Mouse (Mus musculus): Measurements from ENCODE around the gene Prdm15.

DNA sequence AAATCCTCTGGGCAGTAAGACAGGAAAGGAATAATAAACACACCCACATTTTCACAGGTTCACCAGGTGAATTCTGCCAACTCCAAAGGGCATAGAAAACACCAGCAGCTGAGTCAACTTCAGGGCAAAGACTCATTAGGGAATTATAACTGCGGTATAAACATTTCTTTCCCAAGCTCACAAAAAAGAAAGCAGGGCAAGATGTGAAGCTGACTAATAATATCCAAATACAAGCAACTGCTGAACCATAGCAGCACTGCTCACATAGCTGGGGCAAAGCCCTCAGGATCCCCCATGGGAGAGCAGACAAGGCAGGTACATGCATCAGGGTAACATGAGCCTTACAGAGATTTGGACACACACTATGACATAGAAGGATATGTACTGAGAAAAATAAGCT lies 34.2 kb downstream of the Prdm15 start:
- no peak for TF ChIP-seq CTCF (IDR thresholded peaks at IDR 0.05; ENCODE audit: insufficient read depth, low read length)
- TF ChIP-seq POLR2A (IDR thresholded peaks at IDR 0.05; ENCODE audit: borderline replicate concordance, extremely low read depth, low read depth, low read length) = no peak
